Mouse (Mus musculus) frontal cortex, adult 2 months (tissue): ENCODE results near the gene Cct6b. TPM values are rescaled to one million over a fixed set of nuclear protein-coding genes. Genes with fewer than 3 reads are reported as not detected.

Experiments
- DNase-seq, 2 experiments: peaks; one replicate each; pipeline ENCODE4 v3.0.0; 2022; ENCODE audit warnings: low spot score in 1 of 2; ENCODE audit errors: extremely low spot score in 1 of 2
- polyA plus RNA-seq: library from polyadenylated mRNA; depleted of rRNA; stranded (reverse); fragments of >200 nt; gene quantifications from 2 replicates; pipeline ENCODE4 v1.2.3, GENCODE M21; 2012; rRNA removed

The Cct6b gene
- polyA plus RNA-seq, 1 experiment, result 0.18 TPM

DNA sequence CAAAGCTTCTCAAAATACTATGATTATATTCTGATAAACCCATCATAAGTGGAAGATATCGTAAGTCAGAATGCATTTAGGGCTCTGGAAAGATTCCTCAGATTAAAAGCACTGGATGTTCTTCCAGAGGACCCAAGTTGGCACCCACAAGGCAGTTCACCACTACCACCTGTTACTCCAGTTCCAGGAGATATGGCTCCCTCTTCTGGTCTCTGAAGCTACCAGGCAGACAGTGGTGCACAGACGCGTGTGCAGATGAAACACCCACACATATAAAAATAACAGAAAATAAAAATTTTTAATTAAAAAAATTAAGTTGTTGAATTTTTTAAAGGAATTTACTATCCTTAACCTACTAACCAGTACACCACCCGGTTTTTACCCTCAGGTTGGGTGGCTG is 55.2 kb downstream of the Cct6b start:
- DNase-seq, result no peak

DNA sequence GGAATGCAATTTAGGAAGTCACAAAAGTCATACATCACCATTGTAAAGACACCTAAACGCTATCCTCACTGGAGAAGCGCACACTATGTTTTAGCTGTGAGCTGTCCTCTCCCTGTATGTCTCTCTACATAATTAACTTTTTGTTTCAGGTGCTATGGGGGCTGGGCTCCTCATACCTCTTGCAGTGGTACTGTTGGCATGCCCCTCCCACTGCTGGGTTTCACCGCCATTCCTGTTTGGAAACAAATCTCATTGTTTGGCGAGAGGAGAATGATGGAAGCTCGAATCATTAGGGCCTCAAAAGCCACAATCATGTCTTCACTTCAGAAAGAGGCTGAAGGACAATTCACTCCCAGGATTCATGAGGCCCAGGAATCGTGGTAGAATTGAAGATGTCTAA is 59.0 kb downstream of the Cct6b start:
- no peak for DNase-seq

DNA sequence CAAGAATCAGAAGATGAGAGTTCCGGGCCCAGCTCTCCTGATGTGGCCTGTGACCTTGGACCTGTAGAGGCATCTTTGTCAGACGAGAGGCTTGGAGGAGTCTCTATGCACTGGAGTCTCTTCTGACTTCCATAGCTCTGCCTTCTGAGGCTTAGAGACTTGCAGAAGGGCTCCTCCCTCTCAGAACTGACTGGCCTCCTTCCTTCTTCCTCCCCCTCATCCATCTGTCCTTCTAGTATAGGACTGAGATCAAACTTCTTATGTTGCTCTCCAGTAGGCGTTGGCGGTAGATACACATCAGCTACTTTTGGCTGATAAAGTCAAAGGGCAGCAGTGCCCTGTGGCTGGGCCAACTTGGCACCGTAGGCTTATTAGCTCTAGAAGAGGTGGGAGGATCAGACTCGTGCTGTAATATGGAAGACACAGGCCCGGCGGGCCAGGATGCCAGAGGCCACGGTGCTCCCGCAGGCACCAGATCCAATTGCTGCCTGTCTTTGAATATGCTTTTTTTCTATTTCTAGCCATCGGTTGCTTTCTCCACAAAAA is 64.2 kb downstream of the Cct6b start:
- peak in 1 of 2 experiments; percentile 43 for DNase-seq

DNA sequence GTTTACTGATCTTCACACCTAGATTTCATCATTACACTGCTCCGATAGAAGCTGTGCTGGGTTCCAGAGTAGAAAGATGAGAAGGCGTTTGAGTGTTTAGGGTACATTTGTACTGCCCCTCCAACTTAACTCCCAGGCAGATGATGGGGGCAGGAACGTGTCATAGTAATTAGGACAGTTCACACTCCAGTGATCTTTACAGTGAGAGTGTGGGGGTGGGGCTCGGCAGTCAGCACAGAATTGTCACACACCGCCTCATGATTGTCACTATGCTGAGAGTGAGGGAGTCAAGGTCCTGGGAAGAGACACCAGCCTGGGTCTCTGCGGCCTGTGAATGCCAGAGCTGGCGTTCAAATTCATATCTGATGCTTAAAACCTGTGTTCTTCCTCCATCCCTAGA is 68.2 kb downstream of the Cct6b start:
- DNase-seq, result no peak

DNA sequence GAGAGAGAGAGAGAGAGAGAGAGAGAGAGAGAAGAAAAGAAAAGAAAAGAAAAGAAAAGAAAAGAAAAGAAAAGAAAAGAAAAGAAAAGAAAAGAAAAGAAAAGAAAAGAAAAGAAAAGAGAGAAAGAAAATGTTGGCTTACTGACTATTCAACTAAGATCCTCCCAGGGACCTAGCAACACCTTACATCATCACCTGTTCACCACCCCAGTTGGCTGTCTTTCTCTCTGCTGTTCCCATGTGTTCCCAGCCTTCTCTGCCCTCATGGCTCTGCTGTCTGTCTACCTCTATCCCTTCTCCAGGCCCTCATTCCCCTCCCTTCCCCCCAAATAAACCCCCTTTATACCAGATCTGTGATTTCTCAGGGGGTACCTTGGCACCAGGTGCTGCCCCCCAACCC is 69.2 kb downstream of the Cct6b start:
- DNase-seq, result peak in 1 of 2 experiments; percentile 19

DNA sequence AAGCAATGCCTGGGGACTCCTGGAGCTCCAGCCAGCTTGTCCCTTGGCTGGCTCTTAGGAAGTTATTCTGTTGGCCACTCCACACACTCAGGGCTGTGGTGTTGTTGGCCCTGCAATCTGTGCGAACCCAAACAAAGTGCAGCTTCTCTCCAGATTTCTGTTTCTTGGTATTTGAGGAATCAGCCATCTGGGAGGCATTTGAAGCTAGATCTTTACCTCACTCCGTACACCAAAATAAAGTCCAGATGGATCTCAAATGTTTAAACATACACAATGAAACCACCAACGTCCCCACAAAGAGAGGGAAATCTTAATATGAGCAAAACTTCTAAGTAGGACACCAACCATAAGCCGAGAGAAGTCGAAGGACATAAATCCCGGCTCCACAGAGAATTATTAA is 71.5 kb downstream of the Cct6b start:
- DNase-seq, result peak in 1 of 2 experiments; percentile 46

DNA sequence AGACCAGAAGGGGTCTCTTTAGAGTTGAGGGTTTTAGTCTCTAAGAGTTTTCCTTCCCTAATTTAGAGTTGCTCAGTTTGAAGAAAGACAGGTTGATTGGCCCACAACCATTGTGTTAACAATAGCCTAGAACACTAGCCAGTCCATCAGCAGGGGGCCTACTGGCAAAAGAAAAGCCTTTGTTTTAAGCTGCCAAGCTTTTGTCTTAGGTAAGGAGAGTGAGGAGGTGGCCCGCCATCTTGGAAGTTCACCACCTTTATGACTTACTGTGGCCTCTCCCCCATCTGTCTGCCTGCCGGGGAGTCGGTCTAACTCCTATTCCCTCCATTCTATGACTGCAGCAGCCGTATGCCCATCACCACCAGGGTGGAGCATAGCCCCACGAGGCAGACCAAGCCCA is 73.6 kb downstream of the Cct6b start:
- no peak for DNase-seq

DNA sequence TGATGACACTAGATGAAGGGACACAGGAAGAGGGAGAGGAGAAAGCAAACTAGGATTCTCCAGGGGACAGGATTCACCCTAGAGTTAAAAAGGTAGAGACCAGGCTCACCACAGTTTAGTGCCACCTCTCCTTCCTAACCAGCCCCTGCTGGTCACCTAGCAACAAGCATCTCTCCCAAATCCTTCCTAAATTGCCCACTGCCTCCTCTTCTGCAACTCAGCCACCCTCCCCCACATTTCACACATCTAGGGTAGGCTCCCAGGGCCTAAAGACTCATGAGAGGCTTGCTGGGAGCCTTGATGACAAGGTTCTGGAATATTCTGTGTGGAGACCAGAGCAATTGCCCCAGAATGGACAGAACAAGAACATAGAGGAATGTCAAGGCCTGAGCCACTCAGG is 76.5 kb downstream of the Cct6b start:
- peak; percentile 16 to 17 for DNase-seq

DNA sequence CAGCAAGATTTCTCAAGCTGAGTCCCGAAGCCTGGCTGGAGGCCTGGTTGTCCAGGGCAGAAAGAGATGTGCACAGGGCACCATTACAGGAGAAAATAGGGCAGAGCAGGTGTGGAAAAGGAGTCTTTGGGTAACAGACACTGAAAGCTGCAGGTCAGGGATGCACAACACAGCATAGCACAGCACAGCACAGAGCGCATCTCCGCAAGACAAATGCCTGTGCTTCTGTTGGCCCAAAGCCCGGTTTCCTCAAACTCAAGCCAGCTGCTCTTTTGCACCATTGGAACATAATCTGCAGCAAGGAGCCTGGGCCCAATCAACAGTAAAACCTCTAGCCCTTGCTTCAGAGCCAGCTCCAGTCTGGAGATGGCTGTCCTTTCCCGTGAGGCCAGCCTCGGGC is 79.4 kb downstream of the Cct6b start:
- DNase-seq, result peak; percentile 56 to 75

DNA sequence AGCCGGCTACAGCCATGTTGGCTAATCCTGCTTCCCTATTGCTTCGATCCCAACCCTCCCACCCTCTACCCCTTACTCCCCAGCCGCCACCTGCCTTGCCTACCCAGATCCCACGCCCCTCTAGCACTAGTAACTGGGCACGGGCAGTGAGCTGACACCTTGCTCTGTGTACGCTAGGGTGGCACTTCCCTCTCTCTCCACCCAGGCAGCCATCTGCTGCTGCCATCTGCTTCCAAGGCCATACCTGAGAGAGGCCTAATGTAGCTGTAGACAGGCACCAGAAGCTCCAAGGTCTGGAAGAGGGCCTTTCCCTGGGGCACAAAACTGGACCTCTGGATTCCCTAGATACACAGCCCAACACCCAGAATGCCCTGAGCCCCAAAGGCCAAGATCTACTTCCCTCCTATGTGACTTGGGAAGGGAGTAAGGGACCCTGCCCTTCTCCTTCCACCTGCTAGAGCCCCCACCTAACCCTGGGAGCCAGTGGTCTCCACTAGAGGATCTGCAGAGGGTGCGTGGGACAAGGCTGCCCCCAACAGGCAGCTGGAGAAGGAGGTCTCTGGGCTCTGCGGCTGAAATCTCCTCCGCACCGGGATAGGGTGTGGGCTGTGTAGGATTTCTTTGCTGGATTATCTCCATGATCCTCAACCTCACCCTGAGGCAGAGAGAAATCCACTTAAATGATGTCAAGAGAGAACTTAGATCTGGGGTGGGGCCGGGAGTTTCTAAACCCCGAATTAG is 80.2 kb downstream of the Cct6b start:
- peak in 1 of 2 experiments; percentile 59 for DNase-seq

DNA sequence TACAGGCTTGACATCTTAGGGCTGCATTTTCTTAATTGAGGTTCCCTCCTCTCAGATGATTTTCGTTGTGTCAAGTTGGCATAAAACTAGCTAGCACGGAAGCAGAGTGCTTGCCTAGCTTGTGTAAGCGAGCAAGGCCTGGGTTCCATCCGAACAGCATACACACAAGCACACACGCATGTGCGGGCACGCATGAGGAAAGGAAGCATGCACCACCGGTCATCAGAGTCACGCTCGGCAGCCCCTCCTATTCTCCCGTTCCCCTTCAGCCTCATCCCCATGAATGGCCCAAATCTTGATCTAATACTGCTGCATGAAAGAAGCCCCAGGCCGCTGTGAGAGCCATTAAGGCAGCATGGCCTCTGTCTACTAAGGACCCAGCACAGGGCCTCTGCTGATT is 85.6 kb downstream of the Cct6b start:
- no peak for DNase-seq

Other genes with a start within 250 kb of the Cct6b start
- gene Zfp830, start within 50 bp of the Cct6b start, polyA plus RNA-seq, result 13.0 and 13.7 TPM in 2 replicates
- gene Lig3, start 16.8 kb upstream of the Cct6b start, polyA plus RNA-seq, result 18.6 and 23.3 TPM in 2 replicates
- 7.7 and 8.6 TPM in 2 replicates for gene Rffl, start 106.9 kb upstream of the Cct6b start, polyA plus RNA-seq
- 12.9 TPM in 2 replicates for gene Rad51d, start 126.3 kb upstream of the Cct6b start, polyA plus RNA-seq
- not detected in 2 replicates for gene Fndc8, start 127.8 kb upstream of the Cct6b start, polyA plus RNA-seq
- 35.6 and 39.1 TPM in 2 replicates for gene Nle1, start 144.1 kb upstream of the Cct6b start, polyA plus RNA-seq
- gene Unc45b, start 146.2 kb upstream of the Cct6b start, polyA plus RNA-seq, result 2.0 and 2.5 TPM in 2 replicates
- 4.6 and 5.1 TPM in 2 replicates for gene Slfn5, start 187.0 kb upstream of the Cct6b start, polyA plus RNA-seq
- gene Slfn9, start 227.5 kb upstream of the Cct6b start, polyA plus RNA-seq, result 0.30 and 0.36 TPM in 2 replicates